Mouse (Mus musculus): Measurements from ENCODE around the gene Klhdc10. TPM values are rescaled to one million over a fixed set of nuclear protein-coding genes. Genes with fewer than 3 reads are reported as not detected.

Gene Klhdc10
- total RNA-seq, 2 experiments from 2014 or later, result 63.0 to 68.5 TPM

GRCm38 (mm10) chr6:30462822-30463221, 61.2 kb downstream of the Klhdc10 start:
- no peak for DNase-seq (ENCODE audit: low spot score in 2 of 2)

- DNase-seq (ENCODE audit: low spot score in 2 of 2), result no peak
Observed at GRCm38 (mm10) chr6:30465586-30465985, 63.9 kb downstream of the Klhdc10 start.

DNA sequence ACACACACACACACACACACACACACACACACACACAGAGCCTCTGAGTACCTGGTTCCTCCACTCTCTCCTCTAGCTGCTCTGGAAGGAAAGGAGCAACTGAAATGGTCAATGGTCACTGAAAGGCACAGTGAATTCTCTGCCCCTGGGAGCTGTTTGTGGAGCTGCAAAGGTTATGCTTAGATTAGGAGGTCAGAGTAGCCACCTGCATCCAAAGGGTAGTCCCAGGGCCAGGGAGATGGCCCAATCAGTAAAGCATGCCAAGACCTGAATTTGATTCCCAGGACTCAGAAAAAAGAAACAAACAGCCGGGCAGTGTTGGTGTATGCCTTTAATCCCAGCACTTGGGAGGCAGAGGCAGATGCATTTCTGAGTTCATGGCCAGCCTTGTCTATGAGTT, 66.4 kb downstream of the Klhdc10 start:
- no peak for DNase-seq (ENCODE audit: low spot score in 2 of 2)

DNA sequence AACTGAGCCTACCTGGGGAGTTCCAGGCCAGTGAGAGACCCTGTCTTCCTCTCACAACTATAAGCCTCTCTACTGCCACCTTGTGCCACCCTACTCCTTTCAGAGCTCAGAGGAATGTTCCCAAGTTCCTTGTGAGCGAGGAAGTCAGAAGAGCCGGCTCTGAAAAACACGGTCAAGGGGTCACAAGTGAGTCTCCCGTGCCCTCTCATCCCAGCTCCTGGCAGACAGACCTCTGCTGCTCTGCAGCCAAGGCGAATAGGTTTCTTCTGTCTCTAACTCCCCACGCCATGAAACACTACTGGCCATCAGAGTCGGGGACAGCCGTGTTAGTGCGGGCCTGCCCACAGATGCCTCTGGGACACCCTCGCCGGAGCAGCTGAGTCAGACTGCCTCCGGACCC, 67.0 kb downstream of the Klhdc10 start:
- peak in 1 of 2 experiments; percentile 22 for DNase-seq (ENCODE audit: low spot score in 2 of 2)

DNA sequence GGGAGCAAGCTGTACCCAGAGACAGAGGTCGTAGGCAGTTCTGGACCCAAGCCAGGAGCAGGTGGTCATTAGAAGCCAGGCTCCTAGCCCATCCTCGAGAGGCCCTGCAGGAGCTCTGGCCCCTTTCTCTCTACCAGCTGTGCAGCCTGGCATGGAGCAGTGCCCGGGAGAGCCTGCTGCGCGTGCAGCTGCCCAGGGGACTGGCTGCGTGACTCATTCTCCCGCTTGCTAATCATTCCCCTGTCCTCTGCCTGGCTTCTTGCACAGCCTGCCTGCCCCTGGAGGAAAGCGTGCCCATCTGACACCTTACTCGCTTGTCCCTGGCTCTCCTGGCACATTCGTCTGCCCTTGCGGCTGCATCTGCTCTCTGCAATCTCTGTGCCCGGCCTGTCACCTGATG, 67.7 kb downstream of the Klhdc10 start:
- DNase-seq (ENCODE audit: low spot score in 2 of 2), result peak; percentile 37 to 43

DNA sequence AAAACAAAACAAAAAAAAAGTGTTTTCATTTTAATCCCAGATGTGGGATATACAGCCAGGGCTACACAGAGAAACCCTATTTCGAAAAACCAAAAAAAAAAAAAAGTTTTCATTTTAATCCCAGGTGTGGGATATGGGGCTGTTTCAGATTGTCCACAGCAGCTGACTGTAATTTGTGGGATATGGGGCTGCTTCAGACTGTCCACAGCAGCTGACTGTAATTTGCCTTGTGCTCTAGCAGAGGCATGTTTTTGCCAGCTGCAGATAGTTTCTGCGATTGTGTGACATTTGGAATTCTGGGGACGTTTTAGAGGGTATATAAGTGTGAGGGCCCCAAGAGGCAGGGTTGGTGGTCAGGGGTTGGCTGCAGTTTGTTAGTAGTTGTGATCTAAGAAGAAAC, 70.0 kb downstream of the Klhdc10 start:
- no peak for DNase-seq (ENCODE audit: low spot score in 2 of 2)

- DNase-seq (ENCODE audit: low spot score in 2 of 2), result no peak
Observed at GRCm38 (mm10) chr6:30476025-30476765, 74.5 kb downstream of the Klhdc10 start.

GRCm38 (mm10) chr6:30477210-30477714, 75.6 kb downstream of the Klhdc10 start:
- DNase-seq (ENCODE audit: low spot score in 2 of 2), result no peak

DNA sequence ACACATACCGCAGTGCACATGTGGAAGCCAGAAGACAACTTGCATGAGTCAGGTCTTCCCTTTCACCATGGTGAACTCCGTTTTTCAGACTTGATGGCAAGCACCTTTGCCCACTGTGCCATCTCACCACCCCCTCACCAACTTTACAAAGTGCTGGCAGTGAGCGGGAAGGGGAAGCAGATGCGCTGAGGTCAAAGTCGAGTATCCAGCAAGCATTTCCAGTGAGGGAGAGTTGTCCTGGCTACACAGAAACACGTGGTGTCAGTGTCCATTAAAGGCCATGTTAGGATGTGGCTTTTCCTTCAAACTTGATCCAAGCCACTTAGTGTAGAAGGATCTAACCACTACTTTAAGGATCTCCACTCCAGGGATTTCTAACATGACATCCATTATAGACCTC, 76.1 kb downstream of the Klhdc10 start:
- DNase-seq (ENCODE audit: low spot score in 2 of 2), result no peak

DNA sequence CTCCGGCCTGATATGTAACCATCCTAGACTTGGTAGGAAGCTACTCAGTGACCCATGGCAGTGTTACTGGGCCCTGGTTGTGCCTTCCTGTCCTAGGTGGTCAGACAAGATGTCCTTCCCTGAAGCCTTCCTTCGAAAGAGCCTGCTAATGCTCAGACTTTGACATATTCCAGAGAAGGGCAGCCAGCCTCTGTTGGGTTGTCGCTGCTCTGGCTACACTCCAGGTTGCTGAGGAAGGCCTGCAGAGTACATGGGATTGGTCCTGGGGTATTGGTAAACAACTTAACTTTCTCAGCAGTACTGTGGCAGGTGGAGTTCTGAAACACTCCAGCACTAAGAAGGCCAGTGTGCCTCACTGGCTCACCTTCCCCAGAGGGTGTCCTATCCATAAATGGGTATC, 77.8 kb downstream of the Klhdc10 start:
- no peak for DNase-seq (ENCODE audit: low spot score in 2 of 2)

GRCm38 (mm10) chr6:30482908-30483307, 81.2 kb downstream of the Klhdc10 start:
- no peak for DNase-seq (ENCODE audit: low spot score in 2 of 2)

DNA sequence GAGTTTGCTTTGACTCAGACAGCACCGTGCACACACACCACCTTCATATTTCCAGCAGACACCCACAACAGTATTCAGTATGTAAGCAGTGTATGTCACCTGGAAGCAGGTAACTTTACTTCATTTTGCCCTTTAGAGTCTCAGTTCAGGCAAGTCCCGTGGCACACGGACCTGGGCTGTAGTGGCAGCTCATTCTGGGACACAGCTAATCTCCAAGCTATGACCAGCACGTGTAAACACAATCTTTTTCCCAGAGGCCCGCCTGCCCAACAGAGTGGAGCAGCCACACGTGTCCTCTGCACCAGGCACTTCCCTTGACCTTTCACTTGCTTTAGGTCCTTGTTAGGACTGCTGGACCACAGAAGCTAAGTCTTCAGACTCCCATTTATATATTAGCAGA, 84.8 kb downstream of the Klhdc10 start:
- no peak for DNase-seq (ENCODE audit: low spot score in 2 of 2)

GRCm38 (mm10) chr6:30499049-30499448, 97.4 kb downstream of the Klhdc10 start:
- no peak for DNase-seq (ENCODE audit: low spot score in 2 of 2)

Other genes with a start within 250 kb of the Klhdc10 start
- gene Ube2h, start 97.3 kb upstream of the Klhdc10 start, total RNA-seq (2021), result 100 to 1,000 TPM in 1 of 2 experiments, 10 to 100 TPM in 1; 94.7 to 121 TPM
- 10 to 100 TPM; 18.7 to 19.6 TPM for gene Zc3hc1, start 10.8 kb upstream of the Klhdc10 start, total RNA-seq (2021)
- 10 to 100 TPM; 15.3 to 19.5 TPM for gene Tmem209, start 107.9 kb downstream of the Klhdc10 start, total RNA-seq (2021)
- under 1 TPM in 1 of 2 experiments, not detected in 1; 0.22 TPM for gene Ssmem1, start 108.0 kb downstream of the Klhdc10 start, total RNA-seq (2021)
- under 1 TPM; 0.43 to 0.74 TPM for gene Cpa2, start 139.7 kb downstream of the Klhdc10 start, total RNA-seq (2021)
- gene Cpa4, start 166.5 kb downstream of the Klhdc10 start, total RNA-seq (2021), result 1 to 10 TPM; 1.4 to 1.7 TPM
- gene Cpa5, start 209.1 kb downstream of the Klhdc10 start, total RNA-seq (2021), result not detected
- not detected for gene Cpa1, start 237.3 kb downstream of the Klhdc10 start, total RNA-seq (2021)

Measured in adrenal gland, adult 18-20 months (tissue).